Mouse (Mus musculus): ENCODE results near the gene Dusp18.

Dusp18 gene

DNA sequence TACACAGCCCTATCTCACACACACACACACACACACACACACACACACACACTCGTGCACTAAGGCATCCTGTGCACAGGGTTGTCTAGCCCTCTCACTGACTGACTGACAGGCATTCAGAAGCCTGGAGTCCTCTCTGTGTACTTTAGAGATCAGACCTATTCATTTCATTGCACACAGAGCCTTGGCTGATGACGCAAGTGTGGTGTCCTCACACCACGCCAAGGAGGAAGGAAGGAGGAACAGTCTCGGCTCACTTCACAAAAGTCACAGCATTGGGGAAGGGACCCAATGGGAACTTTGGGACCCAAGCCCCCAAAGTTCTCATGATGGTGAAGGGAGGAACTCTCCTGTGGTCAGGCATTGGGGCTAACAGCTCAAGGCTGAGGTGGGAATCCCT, 35.0 kb downstream of the Dusp18 start:
- no peak for DNase-seq (ENCODE audit: low read depth)

DNA sequence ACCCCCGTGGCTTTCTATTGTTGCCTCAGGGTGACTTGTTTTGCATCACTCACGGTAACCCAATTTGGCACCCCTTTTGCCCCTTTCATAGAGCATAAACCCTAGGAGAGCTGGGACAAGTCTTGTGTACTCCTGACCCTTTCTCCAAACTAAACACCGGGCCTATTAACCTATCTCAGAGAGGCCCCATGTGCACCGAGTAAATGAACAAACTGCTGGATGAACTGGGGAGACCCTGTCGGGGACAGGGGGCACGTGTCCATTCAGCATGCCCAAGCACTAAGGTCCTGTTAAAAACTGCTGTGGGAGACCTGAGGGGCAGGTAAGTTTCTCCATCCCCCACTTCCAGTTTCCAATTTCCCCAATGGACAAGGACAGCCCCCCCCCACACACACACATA, 35.9 kb downstream of the Dusp18 start:
- DNase-seq (ENCODE audit: low read depth): no peak

DNA sequence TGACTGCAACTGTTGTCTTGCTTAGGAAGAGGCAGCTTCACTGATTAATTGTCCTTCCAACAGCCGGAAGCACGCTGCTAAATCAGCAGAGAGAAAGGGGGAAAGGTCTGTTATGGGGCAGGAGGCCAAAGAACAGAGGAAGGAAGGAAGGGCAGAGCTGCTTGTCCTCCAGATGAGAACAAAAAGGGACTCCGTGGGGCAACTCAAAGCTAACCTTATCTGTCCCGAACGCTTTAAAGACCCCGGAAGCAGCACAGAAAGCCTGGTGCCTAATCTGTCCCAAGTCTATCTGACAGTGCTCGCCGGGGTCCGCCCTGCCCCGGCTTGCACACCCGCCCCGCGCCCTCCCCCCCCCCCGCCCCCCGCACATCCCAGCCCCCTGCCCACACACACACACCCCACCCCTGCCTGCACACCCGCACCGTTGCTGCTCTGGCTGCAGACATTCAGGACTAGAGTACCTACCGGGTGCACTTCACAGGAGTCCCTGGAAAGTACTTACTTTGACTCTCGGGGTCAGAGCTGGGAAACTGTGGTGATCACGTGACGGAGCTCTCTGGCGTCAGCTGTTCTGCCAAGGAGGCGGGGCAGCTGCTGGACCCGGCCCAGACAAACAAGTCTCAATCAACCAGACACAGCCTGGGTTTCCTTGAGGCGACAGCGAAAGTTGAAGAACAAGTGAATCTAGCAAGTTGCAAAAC, 36.6 kb downstream of the Dusp18 start, which contains the start of gene Tcn2:
Gene Tcn2, minus strand, starts transcription at position 649 of the 701 bp plus-strand sequence.
- peak; percentile 79 for DNase-seq (ENCODE audit: low read depth)

DNA sequence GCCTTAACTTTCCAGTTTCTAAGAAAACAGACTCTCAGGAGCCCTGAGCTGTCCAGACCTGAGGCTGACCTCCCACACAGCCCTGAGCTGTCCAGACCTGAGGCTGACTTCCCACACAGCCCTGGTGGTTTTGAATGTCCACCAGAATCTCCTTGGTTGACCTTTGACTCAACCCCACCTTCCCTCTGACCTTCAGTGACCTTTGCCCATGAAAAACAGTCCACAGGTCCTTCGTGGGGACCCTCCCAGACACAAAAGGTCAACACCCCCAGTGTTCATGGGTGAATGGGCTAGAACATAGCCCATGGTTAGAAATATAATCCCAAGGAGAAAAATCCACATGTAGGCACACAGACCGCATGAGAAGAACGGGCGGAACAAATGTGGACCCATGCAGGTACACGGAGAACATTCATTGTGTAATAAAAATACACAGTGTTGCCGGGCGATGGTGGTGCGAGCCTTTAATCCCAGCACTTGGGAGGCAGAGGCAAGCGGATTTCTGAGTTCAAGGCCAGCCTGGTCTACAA, 38.8 kb downstream of the Dusp18 start:
- no peak for DNase-seq (ENCODE audit: low read depth)

DNA sequence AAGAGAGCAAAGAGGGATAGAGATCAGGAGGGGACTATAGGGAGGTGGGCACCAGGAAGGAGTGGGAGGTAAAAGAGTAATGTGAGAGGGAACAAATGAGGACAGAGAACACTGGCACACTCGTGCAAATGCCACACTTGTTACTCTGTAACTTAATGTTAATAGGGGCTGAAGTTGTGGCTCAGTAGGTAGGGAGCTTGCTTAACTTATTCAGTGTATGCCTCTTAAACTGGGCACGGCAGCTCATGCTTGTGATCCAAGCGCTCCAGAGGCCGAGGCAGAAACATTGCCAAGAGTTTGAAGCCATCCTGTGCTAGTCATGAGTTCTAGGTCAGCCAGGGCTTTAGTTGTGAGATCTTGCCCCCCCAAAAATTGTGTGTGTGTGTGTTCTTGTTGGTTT, 40.1 kb downstream of the Dusp18 start:
- DNase-seq (ENCODE audit: low read depth): no peak

DNA sequence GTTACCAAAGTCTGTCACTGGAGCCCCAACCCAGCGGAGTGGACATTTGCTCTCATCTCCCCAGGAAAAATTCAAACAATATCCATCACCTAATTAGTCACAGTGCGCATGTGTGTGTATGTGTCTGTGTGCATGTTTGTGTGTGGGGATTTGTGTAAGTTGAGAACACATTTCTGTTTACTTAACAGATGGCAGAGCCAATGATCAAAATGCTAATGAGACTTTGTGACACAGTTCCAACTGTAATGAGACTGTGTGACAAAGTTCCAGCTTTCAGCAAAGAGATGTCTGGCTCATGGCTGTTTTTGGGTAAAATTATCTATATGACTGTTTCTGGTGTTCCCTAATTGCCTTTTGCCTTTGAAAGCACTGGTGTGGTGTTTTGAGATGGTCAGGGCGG, 41.3 kb downstream of the Dusp18 start:
- no peak for DNase-seq (ENCODE audit: low read depth)

DNA sequence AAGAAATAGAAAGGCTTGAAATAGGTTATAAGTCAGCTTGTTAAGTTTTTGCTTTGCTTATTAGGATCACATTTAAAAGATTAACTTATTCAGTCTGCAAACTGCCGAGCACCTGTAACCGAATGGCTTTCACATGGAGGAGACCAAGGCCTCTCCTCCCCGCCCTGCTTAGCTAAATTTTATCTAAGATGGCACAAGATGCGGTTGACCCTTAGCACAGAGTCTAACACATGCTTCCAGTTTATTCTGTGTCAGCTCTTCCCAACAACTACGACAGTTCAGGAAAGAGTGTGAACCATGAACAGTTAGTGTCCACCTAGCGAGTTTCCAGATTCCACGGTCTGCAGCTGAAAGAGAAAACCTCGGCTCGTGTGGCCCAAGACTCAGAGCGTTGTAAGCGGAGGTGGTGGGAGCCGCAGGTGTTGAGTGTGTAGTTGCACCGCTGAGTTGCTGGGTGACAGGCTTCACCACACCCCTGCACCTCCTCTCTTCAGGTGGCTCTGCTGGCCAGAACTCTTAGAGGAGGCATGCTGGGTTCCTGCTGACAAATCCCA, 42.4 kb downstream of the Dusp18 start:
- DNase-seq (ENCODE audit: low read depth): no peak

DNA sequence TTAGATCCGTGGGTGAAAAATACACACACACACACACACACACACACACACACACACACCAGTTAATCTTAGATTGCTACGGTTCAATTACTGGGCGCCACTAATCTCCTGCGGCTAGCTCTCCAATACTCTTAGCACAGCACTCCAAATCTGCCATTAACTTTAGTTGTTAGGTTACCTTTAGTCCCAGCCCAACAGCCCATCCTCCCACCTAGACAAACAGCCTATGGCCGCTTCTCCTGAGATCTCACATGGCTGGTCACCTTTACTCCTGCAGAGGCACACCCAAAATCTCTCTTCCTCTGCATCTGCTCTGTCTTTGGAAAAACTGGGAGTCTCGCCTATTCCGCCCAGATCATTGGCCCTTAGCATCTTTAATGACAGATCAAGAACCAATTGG, 46.3 kb downstream of the Dusp18 start:
- no peak for DNase-seq (ENCODE audit: low read depth)

DNA sequence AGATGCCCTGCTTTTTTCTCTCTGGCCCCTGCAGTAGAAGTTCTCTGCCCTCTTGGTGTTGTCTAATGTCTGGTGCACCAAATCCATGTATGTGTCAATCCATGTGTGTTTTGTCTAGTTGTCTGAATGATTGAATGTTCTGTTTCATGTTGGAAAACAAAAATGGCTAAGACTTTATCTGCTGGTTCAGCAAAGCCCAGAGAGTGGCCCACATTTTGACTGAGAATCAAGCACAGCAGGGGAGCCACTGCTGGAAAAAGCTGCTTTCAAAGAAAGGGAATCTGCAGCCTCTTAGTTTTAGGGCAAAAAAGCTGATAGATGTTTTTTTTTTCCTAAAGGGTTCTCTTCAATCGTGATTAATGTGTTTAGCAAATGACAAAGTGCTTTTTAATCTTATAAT, 51.3 kb downstream of the Dusp18 start:
- no peak for DNase-seq (ENCODE audit: low read depth)

All from induced T-regulatory cell, adult 2 months (primary cell).